Mouse (Mus musculus) c-Kit-negative CD71-positive TER-119-positive erythroid progenitor cells, embryonic 14.5 days (primary cell): Measurements from ENCODE around the gene Glyctk.
A peak's percentile ranks its signal among the peaks of the same experiment; 100 is the strongest.

ENCODE experiments used
- DNase-seq: peaks from one replicate; pipeline ENCODE4 v3.0.0-alpha.2; 2013; ENCODE audit warnings: low read depth, low spot score

Glyctk gene

GRCm38 (mm10) chr9:106147281-106147680 is 10.7 kb downstream of the Glyctk start:
- no peak for DNase-seq

- no peak for DNase-seq
Observed at GRCm38 (mm10) chr9:106145582-106145981, 12.4 kb downstream of the Glyctk start.

- DNase-seq: no peak
Observed at GRCm38 (mm10) chr9:106144176-106144575, 13.8 kb downstream of the Glyctk start.

- DNase-seq: no peak
Observed at GRCm38 (mm10) chr9:106141955-106142354, 16.0 kb downstream of the Glyctk start.

- DNase-seq: no peak
Observed at GRCm38 (mm10) chr9:106139763-106140162, 18.2 kb downstream of the Glyctk start.

- DNase-seq: no peak
Observed at GRCm38 (mm10) chr9:106137671-106138216, 20.2 kb downstream of the Glyctk start.

- DNase-seq: no peak
Observed at GRCm38 (mm10) chr9:106130250-106130649, 27.7 kb downstream of the Glyctk start.

GRCm38 (mm10) chr9:106129072-106129471 is 28.9 kb downstream of the Glyctk start:
- no peak for DNase-seq

- no peak for DNase-seq
Observed at GRCm38 (mm10) chr9:106126786-106127251, 31.1 kb downstream of the Glyctk start.

- no peak for DNase-seq
Observed at GRCm38 (mm10) chr9:106123599-106123998, 34.3 kb downstream of the Glyctk start.

GRCm38 (mm10) chr9:106119075-106119474 is 38.9 kb downstream of the Glyctk start:
- no peak for DNase-seq

- DNase-seq: no peak
Observed at GRCm38 (mm10) chr9:106115801-106116424, 42.0 kb downstream of the Glyctk start.

- DNase-seq: peak; percentile 4
Observed at GRCm38 (mm10) chr9:106112770-106113423, 45.0 kb downstream of the Glyctk start.

GRCm38 (mm10) chr9:106106241-106106640 is 51.7 kb downstream of the Glyctk start:
- DNase-seq: no peak

GRCm38 (mm10) chr9:106104401-106104800 is 53.5 kb downstream of the Glyctk start:
- no peak for DNase-seq
